Mouse (Mus musculus) stomach, postnatal 0 days (tissue): Measurements from ENCODE around the gene Slc27a3. TPM values are rescaled to one million over a fixed set of nuclear protein-coding genes. Genes with fewer than 3 reads are reported as not detected.
"Not testable (repeated sequence)": the region's sequence is repeated elsewhere in the genome, so short reads cannot be mapped to it uniquely, and the experiment has no call there.

Experiments
- ATAC-seq: fragments of 200-750 bp; cut with Nextera tagmentation; 2 replicates; pipeline ENCODE4 v1.8.0; 2017; ENCODE audit not compliant: low FRiP score, low TSS enrichment
- DNase-seq: peaks from one replicate; pipeline ENCODE4 v3.0.0-alpha.2; 2016; ENCODE audit warnings: low spot score
- H3K27ac ChIP-seq: fragments of 300-500 bp; sonication (generic); replicated peaks from 2 replicates; pipeline ENCODE4 v1.5.1; 2014; ENCODE audit warnings: mild to moderate bottlenecking, control low read depth
- H3K27me3 ChIP-seq: fragments of 300-500 bp; sonication (generic); 2 replicates; pipeline ENCODE4 v1.6.1; 2014; ENCODE audit warnings: low read length; ENCODE audit not compliant: control insufficient read depth, insufficient read depth
- H3K36me3 ChIP-seq: fragments of 300-500 bp; sonication (generic); 2 replicates; pipeline ENCODE4 v1.6.1; 2014; ENCODE audit warnings: low read length, mixed read lengths; ENCODE audit not compliant: control insufficient read depth, insufficient read depth
- H3K4me1 ChIP-seq: fragments of 300-500 bp; sonication (generic); replicated peaks from 2 replicates; pipeline ENCODE4 v1.6.1; 2014; ENCODE audit warnings: antibody characterized with exemption; ENCODE audit not compliant: control insufficient read depth, insufficient read depth
- H3K4me2 ChIP-seq: fragments of 300-500 bp; sonication (generic); replicated peaks from 2 replicates; pipeline ENCODE4 v1.6.1; 2014; ENCODE audit warnings: low read depth, mild to moderate bottlenecking, control low read depth, moderate library complexity
- H3K4me3 ChIP-seq: fragments of 300-500 bp; sonication (generic); 2 replicates; pipeline ENCODE4 v1.5.1; 2014; ENCODE audit warnings: low read depth, low read length, control low read depth
- H3K9ac ChIP-seq: fragments of 300-500 bp; sonication (generic); 2 replicates; pipeline ENCODE4 v1.6.1; 2014; ENCODE audit warnings: mild to moderate bottlenecking, low read length, control low read depth, mixed read lengths
- H3K9me3 ChIP-seq: fragments of 300-500 bp; sonication (generic); 2 replicates; pipeline ENCODE4 v1.6.1; 2016; ENCODE audit warnings: low read length; ENCODE audit not compliant: control insufficient read depth
- CTCF ChIP-seq: IDR thresholded peaks from 2 replicates; pipeline ENCODE4 v1.5.1; 2016; ENCODE audit warnings: antibody characterized with exemption, low read depth, mild to moderate bottlenecking, moderate library complexity
- EP300 ChIP-seq: optimal IDR thresholded peaks from 2 replicates; pipeline ENCODE3; 2016; ENCODE audit warnings: antibody characterized with exemption
- WGBS: fragments of 180-500 bp; shearing (Covaris S2); extraction: QIAGEN DNeasy Blood & Tissue Kit; methylation state at CpG from one replicate; pipeline ENCODE4 v1.1.7; 2014; 5-methylcytosine and 5-hydroxymethylcytosine counted together
- polyA plus RNA-seq: library from polyadenylated mRNA; unstranded; fragments of >200 nt; fragmentation: Nextera tagmentation; extraction: Ambion mirVana; gene quantifications from 2 replicates; pipeline ENCODE4 v1.2.1, GENCODE M21; 2015

Slc27a3 gene
- polyA plus RNA-seq, 1 experiment from 2014 or later, result 5.3 TPM

- no peak for ATAC-seq
- 81% methylated on average over 1 of the region's 1 CpGs for WGBS
These were observed 30.5 kb downstream of the Slc27a3 start for GRCm38 (mm10) chr3:90359230-90359629.

DNA sequence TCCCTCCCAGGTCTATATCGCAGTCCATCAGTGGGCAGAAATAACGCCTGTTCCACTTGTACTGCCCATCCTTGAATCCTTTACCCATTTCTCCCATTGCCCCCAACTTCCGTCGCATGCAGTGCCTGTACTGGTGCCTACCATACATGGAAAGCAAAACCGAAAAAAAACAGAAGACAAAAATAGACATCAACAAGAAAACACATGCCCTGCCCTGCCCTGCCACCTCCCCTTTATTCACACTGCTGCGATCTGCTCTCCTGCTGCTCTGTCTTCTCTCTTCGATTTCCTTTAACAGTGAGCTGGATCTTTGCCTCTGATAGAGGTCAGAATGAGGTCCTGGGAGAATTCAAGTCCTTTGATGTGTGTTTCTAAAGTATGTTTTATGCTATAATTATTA is 31.8 kb downstream of the Slc27a3 start:
- Histone ChIP-seq H3K4me1 (no peaks in the 10 kb centered on the region), H3K9ac (no peak overlapping the region), H3K27ac (no peak overlapping the region), H3K9me3 (no peaks in the 10 kb centered on the region), H3K27me3 (no peaks in the 10 kb centered on the region), H3K4me3 (no peak overlapping the region), H3K4me2 (no peak overlapping the region), H3K36me3 (peaks cover 36% of the 10 kb centered on the region)
- no peak for DNase-seq
- 86% methylated on average over 7 of the region's 7 CpGs for WGBS
- no peak for ATAC-seq
- TF ChIP-seq CTCF, result no peak
- no peak for TF ChIP-seq EP300

More at GRCm38 (mm10) chr3:90359230-90359629, 30.5 kb downstream of the Slc27a3 start:
- no peak overlapping the region for H3K4me2 ChIP-seq
- H3K4me1 ChIP-seq, result no peaks in the 10 kb centered on the region
- no peak overlapping the region for H3K4me3 ChIP-seq
- peaks cover 26% of the 10 kb centered on the region for H3K36me3 ChIP-seq
- no peak overlapping the region for H3K27ac ChIP-seq
- no peak for TF ChIP-seq EP300
- TF ChIP-seq CTCF, result no peak
- DNase-seq, result no peak
- H3K27me3 ChIP-seq, result no peaks in the 10 kb centered on the region
- no peak overlapping the region for H3K9ac ChIP-seq
- H3K9me3 ChIP-seq, result no peaks in the 10 kb centered on the region

DNA sequence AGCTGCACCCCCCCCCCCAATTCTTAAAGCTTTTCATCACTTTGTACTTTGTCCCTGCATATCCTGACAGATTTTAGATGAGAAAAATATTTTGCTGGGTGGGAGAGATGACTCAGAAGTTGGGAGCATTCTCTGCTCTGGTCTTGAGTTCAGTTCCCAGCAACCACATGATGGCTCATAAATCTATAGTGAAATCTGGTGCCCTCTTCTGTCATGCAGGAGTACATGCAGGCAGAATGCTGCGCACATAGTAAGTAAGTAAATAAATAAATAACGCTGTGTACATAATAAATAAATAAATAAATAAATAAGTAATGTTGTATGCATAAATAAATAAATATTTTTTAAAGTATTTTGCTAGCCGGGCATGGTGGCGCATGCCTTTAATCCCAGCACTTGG is 41.9 kb downstream of the Slc27a3 start:
- no peak for ATAC-seq
- Histone ChIP-seq H3K4me1 (no peaks in the 10 kb centered on the region), H3K36me3 (peaks cover 19% of the 10 kb centered on the region), H3K9me3 (no peaks in the 10 kb centered on the region), H3K9ac (no peak overlapping the region), H3K27ac (no peak overlapping the region), H3K27me3 (no peaks in the 10 kb centered on the region), H3K4me2 (no peak overlapping the region), H3K4me3 (no peak overlapping the region)
- WGBS, result 96% methylated on average over 4 of the region's 4 CpGs
- no peak for TF ChIP-seq EP300
- TF ChIP-seq CTCF, result no peak
- no peak for DNase-seq

- not testable (repeated sequence) for DNase-seq, H3K36me3 ChIP-seq, H3K27me3 ChIP-seq, H3K27ac ChIP-seq, H3K4me1 ChIP-seq, H3K4me3 ChIP-seq, H3K4me2 ChIP-seq, H3K9me3 ChIP-seq, ATAC-seq, H3K9ac ChIP-seq
- 55% methylated on average over 2 of the region's 2 CpGs for WGBS
- TF ChIP-seq CTCF, result peak; percentile 31
These were observed 46.9 kb downstream of the Slc27a3 start for GRCm38 (mm10) chr3:90342853-90343252.

DNA sequence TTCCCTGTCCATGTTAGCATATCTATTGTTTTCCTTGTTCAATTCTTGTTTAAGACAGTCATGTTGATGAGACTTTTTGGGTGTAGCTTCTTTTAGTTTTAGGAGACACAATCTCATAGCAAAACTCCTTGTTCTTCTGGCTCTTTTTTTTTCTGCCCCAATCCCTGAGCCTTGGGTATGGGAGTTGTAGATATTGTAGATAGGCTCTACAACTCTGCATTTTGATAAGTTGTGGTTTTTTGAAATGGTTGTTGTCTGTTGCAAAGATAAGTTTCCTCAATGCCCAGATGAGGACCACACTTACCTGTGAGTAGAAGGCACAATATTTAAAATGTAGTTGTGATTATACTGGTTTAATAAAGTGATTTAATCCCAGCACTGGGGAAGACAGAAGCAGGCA is 49.6 kb downstream of the Slc27a3 start:
- Histone ChIP-seq H3K4me3 (no peak overlapping the region), H3K9me3 (no peaks in the 10 kb centered on the region), H3K4me2 (no peak overlapping the region), H3K27me3 (no peaks in the 10 kb centered on the region), H3K9ac (no peak overlapping the region), H3K36me3 (peaks cover 3% of the 10 kb centered on the region; the same call in 1 of the 2 replicates), H3K4me1 (no peaks in the 10 kb centered on the region), H3K27ac (no peak overlapping the region)
- no peak for ATAC-seq
- TF ChIP-seq EP300, result no peak
- no peak for TF ChIP-seq CTCF
- DNase-seq, result no peak

GRCm38 (mm10) chr3:90338190-90338589 is 51.5 kb downstream of the Slc27a3 start:
- no peaks in the 10 kb centered on the region for H3K9me3 ChIP-seq
- no peaks in the 10 kb centered on the region for H3K4me1 ChIP-seq
- no peaks in the 10 kb centered on the region for H3K27me3 ChIP-seq
- WGBS, result 67% methylated on average over 3 of the region's 3 CpGs
- TF ChIP-seq EP300, result no peak
- no peak for TF ChIP-seq CTCF
- no peak overlapping the region for H3K9ac ChIP-seq
- DNase-seq (no peak), ATAC-seq (no peak)
- H3K4me3 ChIP-seq, result no peak overlapping the region
- peaks cover 3% of the 10 kb centered on the region; the same call in 1 of the 2 replicates for H3K36me3 ChIP-seq
- H3K4me2 ChIP-seq, result no peak overlapping the region
- no peak overlapping the region for H3K27ac ChIP-seq
